Mouse (Mus musculus): Measurements from ENCODE around the gene Gabrr1. TPM values are rescaled to one million over a fixed set of nuclear protein-coding genes. Genes with fewer than 3 reads are reported as not detected.
A peak's percentile ranks its signal among the peaks of the same experiment; 100 is the strongest.

Gene Gabrr1
- polyA plus RNA-seq, 1 experiment from 2014 or later = not detected

GRCm38 (mm10) chr4:33125409-33126084, 6.8 kb upstream of the Gabrr1 start:
- 78% methylated on average over 10 of the region's 10 CpGs for WGBS
- no peaks in the 10 kb centered on the region for H3K4me1 ChIP-seq (ENCODE audit: control insufficient read depth, insufficient read depth, low read length)
- no peak for DNase-seq (ENCODE audit: low spot score)

GRCm38 (mm10) chr4:33146679-33147291, 14.5 kb downstream of the Gabrr1 start:
- H3K36me3 ChIP-seq (ENCODE audit: control insufficient read depth, insufficient read depth, low read length) = no peaks in the 10 kb centered on the region
- no peak overlapping the region for H3K27ac ChIP-seq (replicated peaks; ENCODE audit: low read depth, low read length)
- no peaks in the 10 kb centered on the region for H3K9me3 ChIP-seq (ENCODE audit: control insufficient read depth, low read length)
- no peak for DNase-seq (ENCODE audit: low spot score)
- no peaks in the 10 kb centered on the region for H3K4me1 ChIP-seq (ENCODE audit: control insufficient read depth, insufficient read depth, low read length)
- ATAC-seq (ENCODE audit: insufficient number of reproducible peaks, low FRiP score, low TSS enrichment, low read depth) = no peak
- no peak overlapping the region for H3K4me2 ChIP-seq (ENCODE audit: low read depth, severe bottlenecking)
- 49% methylated on average over 20 of the region's 20 CpGs for WGBS
- H3K27me3 ChIP-seq (ENCODE audit: control insufficient read depth, insufficient read depth, low read length) = no peaks in the 10 kb centered on the region
- H3K4me3 ChIP-seq (ENCODE audit: low read depth, low read length) = no peak overlapping the region
- H3K9ac ChIP-seq (ENCODE audit: low read length) = no peak overlapping the region

More at GRCm38 (mm10) chr4:33125409-33126084, 6.8 kb upstream of the Gabrr1 start:
- H3K4me2 ChIP-seq (ENCODE audit: low read depth, severe bottlenecking) = no peak overlapping the region
- H3K4me3 ChIP-seq (ENCODE audit: low read depth, low read length) = no peak overlapping the region
- H3K27me3 ChIP-seq (ENCODE audit: control insufficient read depth, insufficient read depth, low read length) = no peaks in the 10 kb centered on the region
- no peak for ATAC-seq (ENCODE audit: insufficient number of reproducible peaks, low FRiP score, low TSS enrichment, low read depth)
- no peak overlapping the region for H3K27ac ChIP-seq (replicated peaks; ENCODE audit: low read depth, low read length)
- H3K9ac ChIP-seq (ENCODE audit: low read length) = no peak overlapping the region
- no peaks in the 10 kb centered on the region for H3K36me3 ChIP-seq (ENCODE audit: control insufficient read depth, insufficient read depth, low read length)
- H3K9me3 ChIP-seq (ENCODE audit: control insufficient read depth, low read length) = 0 out of 2 replicates have a peak, but pooled peaks cover 2% of the 10 kb centered on the region

GRCm38 (mm10) chr4:33147825-33148224, 15.5 kb downstream of the Gabrr1 start:
- H3K27me3 ChIP-seq (ENCODE audit: control insufficient read depth, insufficient read depth, low read length) = no peaks in the 10 kb centered on the region
- no peaks in the 10 kb centered on the region for H3K4me1 ChIP-seq (ENCODE audit: control insufficient read depth, insufficient read depth, low read length)
- WGBS = 14% methylated on average over 2 of the region's 2 CpGs
- ATAC-seq (ENCODE audit: insufficient number of reproducible peaks, low FRiP score, low TSS enrichment, low read depth) = no peak
- no peak overlapping the region for H3K9ac ChIP-seq (ENCODE audit: low read length)
- no peak overlapping the region for H3K4me3 ChIP-seq (ENCODE audit: low read depth, low read length)
- H3K36me3 ChIP-seq (ENCODE audit: control insufficient read depth, insufficient read depth, low read length) = no peaks in the 10 kb centered on the region
- no peaks in the 10 kb centered on the region for H3K9me3 ChIP-seq (ENCODE audit: control insufficient read depth, low read length)
- peak; percentile 74 for DNase-seq (ENCODE audit: low spot score)
- H3K27ac ChIP-seq (replicated peaks; ENCODE audit: low read depth, low read length) = no peak overlapping the region
- H3K4me2 ChIP-seq (ENCODE audit: low read depth, severe bottlenecking) = no peak overlapping the region

- ATAC-seq (ENCODE audit: insufficient number of reproducible peaks, low FRiP score, low TSS enrichment, low read depth) (no peak), DNase-seq (ENCODE audit: low spot score) (no peak)
- Histone ChIP-seq H3K4me3 (ENCODE audit: low read depth, low read length) (no peak overlapping the region), H3K9me3 (ENCODE audit: control insufficient read depth, low read length) (no peaks in the 10 kb centered on the region), H3K27me3 (ENCODE audit: control insufficient read depth, insufficient read depth, low read length) (no peaks in the 10 kb centered on the region), H3K4me2 (ENCODE audit: low read depth, severe bottlenecking) (no peak overlapping the region), H3K4me1 (ENCODE audit: control insufficient read depth, insufficient read depth, low read length) (no peaks in the 10 kb centered on the region), H3K9ac (ENCODE audit: low read length) (no peak overlapping the region), H3K36me3 (ENCODE audit: control insufficient read depth, insufficient read depth, low read length) (no peaks in the 10 kb centered on the region), H3K27ac (replicated peaks; ENCODE audit: low read depth, low read length) (no peak overlapping the region)
- 50% methylated on average over 7 of the region's 7 CpGs for WGBS
Observed at GRCm38 (mm10) chr4:33149150-33149549, 16.8 kb downstream of the Gabrr1 start.

GRCm38 (mm10) chr4:33152087-33153038, 20.0 kb downstream of the Gabrr1 start:
- no peak for DNase-seq (ENCODE audit: low spot score)
- Histone ChIP-seq H3K27me3 (ENCODE audit: control insufficient read depth, insufficient read depth, low read length) (no peaks in the 10 kb centered on the region), H3K9ac (ENCODE audit: low read length) (no peak overlapping the region; the same call in 1 of the 2 replicates), H3K4me2 (ENCODE audit: low read depth, severe bottlenecking) (no peak overlapping the region), H3K4me1 (ENCODE audit: control insufficient read depth, insufficient read depth, low read length) (no peaks in the 10 kb centered on the region), H3K9me3 (ENCODE audit: control insufficient read depth, low read length) (no peaks in the 10 kb centered on the region), H3K4me3 (ENCODE audit: low read depth, low read length) (no peak overlapping the region), H3K36me3 (ENCODE audit: control insufficient read depth, insufficient read depth, low read length) (no peaks in the 10 kb centered on the region), H3K27ac (replicated peaks; ENCODE audit: low read depth, low read length) (no peak overlapping the region)
- WGBS = 85% methylated on average over 26 of the region's 26 CpGs
- no peak for ATAC-seq (ENCODE audit: insufficient number of reproducible peaks, low FRiP score, low TSS enrichment, low read depth)

- no peaks in the 10 kb centered on the region for H3K9me3 ChIP-seq (ENCODE audit: control insufficient read depth, low read length)
- no peaks in the 10 kb centered on the region for H3K36me3 ChIP-seq (ENCODE audit: control insufficient read depth, insufficient read depth, low read length)
- no peak overlapping the region for H3K4me3 ChIP-seq (ENCODE audit: low read depth, low read length)
- no peak overlapping the region for H3K9ac ChIP-seq (ENCODE audit: low read length)
- H3K4me1 ChIP-seq (ENCODE audit: control insufficient read depth, insufficient read depth, low read length) = no peaks in the 10 kb centered on the region
- WGBS = 84% methylated on average over 5 of the region's 5 CpGs
- no peak overlapping the region for H3K4me2 ChIP-seq (ENCODE audit: low read depth, severe bottlenecking)
- no peaks in the 10 kb centered on the region for H3K27me3 ChIP-seq (ENCODE audit: control insufficient read depth, insufficient read depth, low read length)
- no peak overlapping the region for H3K27ac ChIP-seq (replicated peaks; ENCODE audit: low read depth, low read length)
- no peak for DNase-seq (ENCODE audit: low spot score)
- ATAC-seq (ENCODE audit: insufficient number of reproducible peaks, low FRiP score, low TSS enrichment, low read depth) = no peak
Observed at GRCm38 (mm10) chr4:33183477-33183876, 51.2 kb downstream of the Gabrr1 start.

- Histone ChIP-seq H3K9ac (ENCODE audit: low read length) (no peak overlapping the region), H3K4me2 (ENCODE audit: low read depth, severe bottlenecking) (no peak overlapping the region), H3K36me3 (ENCODE audit: control insufficient read depth, insufficient read depth, low read length) (no peaks in the 10 kb centered on the region), H3K9me3 (ENCODE audit: control insufficient read depth, low read length) (no peaks in the 10 kb centered on the region), H3K4me1 (ENCODE audit: control insufficient read depth, insufficient read depth, low read length) (no peaks in the 10 kb centered on the region), H3K4me3 (ENCODE audit: low read depth, low read length) (peak overlapping the region; percentile 47; the same call in 1 of the 2 replicates), H3K27me3 (ENCODE audit: control insufficient read depth, insufficient read depth, low read length) (no peaks in the 10 kb centered on the region), H3K27ac (replicated peaks; ENCODE audit: low read depth, low read length) (no peak overlapping the region)
- 25% methylated on average over 9 of the region's 9 CpGs for WGBS
- ATAC-seq (ENCODE audit: insufficient number of reproducible peaks, low FRiP score, low TSS enrichment, low read depth) = no peak
- DNase-seq (ENCODE audit: low spot score) = peak; percentile 56
Observed at GRCm38 (mm10) chr4:33188164-33188563, 55.8 kb downstream of the Gabrr1 start.

Data from limb, embryonic 11.5 days (tissue).